Mouse (Mus musculus): ENCODE measurements at regions not wholly inside any gene's neighbourhood (a gene's known extent, or its start where the extent isn't known, plus 50 kb on each side); places are given as distances from the start of the nearest gene placed in this dataset.

GRCm38 (mm10) chr4:67614486-67615067 lies 787.2 kb downstream of the Tlr4 start:
- DNase-seq (ENCODE audit: low spot score in 2 of 2), result no peak
- intact Hi-C loops (cut with DNase I), result no loop called here

- intact Hi-C loops (cut with DNase I), result no loop called here
- no peak for DNase-seq (ENCODE audit: low spot score in 2 of 2)
These were observed 799.3 kb downstream of the Tlr4 start for GRCm38 (mm10) chr4:67626641-67627040.

DNA sequence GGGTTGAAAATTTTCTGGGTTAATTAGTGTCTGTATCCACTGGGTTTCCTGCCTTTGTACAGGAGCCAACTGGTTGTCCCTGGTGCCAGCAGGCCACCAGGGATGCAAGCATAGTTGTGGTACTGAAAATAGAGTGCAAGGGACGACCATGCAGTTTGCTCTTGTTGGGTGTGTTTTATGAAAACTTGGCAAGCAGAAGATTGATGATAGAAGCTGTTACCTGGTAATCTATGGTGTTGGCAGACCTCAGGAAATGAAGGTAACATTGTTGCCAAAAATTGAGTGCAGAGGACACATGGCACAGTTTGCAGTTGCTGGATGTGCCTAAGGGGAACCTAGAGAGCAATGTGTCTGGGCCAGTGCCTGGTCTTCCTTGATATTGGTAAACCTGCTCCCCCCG lies 818.7 kb downstream of the Tlr4 start:
- intact Hi-C loops (cut with DNase I), result no loop called here

GRCm38 (mm10) chr4:67662122-67662521 lies 834.7 kb downstream of the Tlr4 start:
- intact Hi-C loops (cut with DNase I), result no loop called here
- no peak for DNase-seq (ENCODE audit: low spot score in 2 of 2)

More for the DNA sequence above, 818.7 kb downstream of the Tlr4 start:
- DNase-seq (ENCODE audit: low spot score in 2 of 2), result no peak

- no peak for DNase-seq (ENCODE audit: low spot score in 2 of 2)
- intact Hi-C loops (cut with DNase I), result no loop called here
These were observed 846.6 kb downstream of the Tlr4 start for GRCm38 (mm10) chr4:67673961-67674360.

DNA sequence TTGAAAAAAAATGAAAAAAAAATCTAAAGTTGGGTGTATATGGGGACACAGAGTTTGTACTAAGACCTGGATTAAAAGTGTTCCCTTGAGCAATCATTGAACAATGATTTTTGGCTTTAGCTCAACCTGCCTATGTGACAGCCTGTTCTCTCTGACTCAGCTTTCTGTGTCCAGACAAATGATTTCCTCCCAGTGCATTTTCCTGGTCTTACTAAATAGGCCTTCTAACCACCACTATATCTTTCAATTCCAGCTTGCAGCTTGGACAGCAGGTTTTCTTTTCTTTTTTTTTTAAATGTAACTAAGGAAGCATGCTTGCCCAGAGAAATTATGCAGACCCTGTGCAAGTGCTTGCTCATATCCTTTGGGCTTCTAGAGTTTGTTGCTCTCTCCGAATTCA lies 850.2 kb downstream of the Tlr4 start:
- intact Hi-C loops (cut with DNase I), result no loop called here
- DNase-seq (ENCODE audit: low spot score in 2 of 2), result no peak

GRCm38 (mm10) chr4:67698438-67698837 lies 871.1 kb downstream of the Tlr4 start:
- intact Hi-C loops (cut with DNase I), result no loop called here
- no peak for DNase-seq (ENCODE audit: low spot score in 2 of 2)

Small RNA genes in the stretch of these regions (microRNA-seq; reads per million reads assigned to microRNA genes)
- 0 reads per million in 2 experiments for gene Gm44497

All from left cerebral cortex, postnatal 25 days (tissue).